Mouse (Mus musculus) MEL (cell line): ENCODE data around the gene Vmn2r108. TPM values are rescaled to one million over a fixed set of nuclear protein-coding genes. Genes with fewer than 3 reads are reported as not detected.

Experiments
- DNase-seq: peaks from one replicate; pipeline ENCODE4 v3.0.0; 2011; ENCODE audit warnings: low read depth, low spot score
- H3K27ac ChIP-seq: 2 replicates; pipeline ENCODE4 v1.5.1; 2012; ENCODE audit warnings: low read depth, mild to moderate bottlenecking, control low read depth, low read length, moderate library complexity; ENCODE audit not compliant: control insufficient read depth
- H3K27me3 ChIP-seq, 2 experiments: fragments of 150-350 bp in 1 of 2; sonication (generic) in 1 of 2; 2 replicates each; pipeline ENCODE4 v1.6.1; 2012; ENCODE audit warnings: low read length in 2 of 2, mild to moderate bottlenecking in 2 of 2, improper control_type of control experiment in 1 of 2, moderate library complexity in 1 of 2; ENCODE audit not compliant: insufficient read depth in 2 of 2, control insufficient read depth in 1 of 2
- H3K36me3 ChIP-seq, 2 experiments: 2 replicates each; pipeline ENCODE4 v1.6.1; 2012 to 2014; ENCODE audit warnings: low read length in 2 of 2, improper control_type of control experiment in 1 of 2, inconsistent platforms in 1 of 2, mild to moderate bottlenecking in 1 of 2; ENCODE audit not compliant: insufficient read depth in 2 of 2, control insufficient read depth in 1 of 2
- H3K4me1 ChIP-seq, 2 experiments: fragments of 150-350 bp in 1 of 2; sonication (generic) in 1 of 2; 2 replicates each; pipeline ENCODE4 v1.6.1; 2012; ENCODE audit warnings: low read length in 2 of 2, improper control_type of control experiment in 1 of 2, mild to moderate bottlenecking in 1 of 2; ENCODE audit not compliant: insufficient read depth in 2 of 2, control insufficient read depth in 1 of 2
- H3K4me3 ChIP-seq, 2 experiments: fragments of 150-350 bp in 1 of 2; sonication (generic) in 1 of 2; 2 replicates each; pipeline ENCODE4 v1.5.1; 2012; ENCODE audit warnings: low read depth in 2 of 2, low read length in 2 of 2, mild to moderate bottlenecking in 2 of 2, moderate library complexity in 2 of 2, control low read depth in 1 of 2, improper control_type of control experiment in 1 of 2; ENCODE audit not compliant: control insufficient read depth in 1 of 2, insufficient read depth in 1 of 2
- H3K79me2 ChIP-seq: 2 replicates; pipeline ENCODE4 v1.6.1; 2012; ENCODE audit warnings: mild to moderate bottlenecking, low read length, moderate library complexity; ENCODE audit not compliant: control insufficient read depth, poor library complexity, insufficient read depth
- H3K9ac ChIP-seq: 2 replicates; pipeline ENCODE4 v1.6.1; 2012; ENCODE audit warnings: low read depth, mild to moderate bottlenecking, control low read depth, low read length, moderate library complexity; ENCODE audit not compliant: control insufficient read depth, poor library complexity, severe bottlenecking
- H3K9me3 ChIP-seq: fragments of 150-350 bp; sonication (generic); replicated peaks from 2 replicates; pipeline ENCODE4 v1.6.1; 2012; ENCODE audit warnings: mild to moderate bottlenecking, low read length, improper control_type of control experiment, moderate library complexity; ENCODE audit not compliant: insufficient read depth
- BHLHE40 ChIP-seq: IDR thresholded peaks from 2 replicates; pipeline ENCODE4 v1.6.1; 2012; ENCODE audit warnings: low read depth, mild to moderate bottlenecking, inconsistent platforms, low read length, improper control_type of control experiment, borderline replicate concordance
- CHD2 ChIP-seq: IDR thresholded peaks from 2 replicates; pipeline ENCODE4 v1.6.1; 2011; ENCODE audit warnings: low read length, improper control_type of control experiment
- CTCF ChIP-seq, 3 experiments: IDR thresholded peaks in 2 of 3; conservative IDR thresholded peaks in 1 of 3; 2 replicates each; pipeline ENCODE4 v1.5.1; 2011 to 2012; ENCODE audit warnings: low read length in 3 of 3, low read depth in 2 of 3, mild to moderate bottlenecking in 2 of 3, improper control_type of control experiment in 1 of 3, inconsistent platforms in 1 of 3, mixed read lengths in 1 of 3, moderate library complexity in 1 of 3; ENCODE audit not compliant: control insufficient read depth in 1 of 3, insufficient read depth in 1 of 3, poor library complexity in 1 of 3, severe bottlenecking in 1 of 3
- ELF1 ChIP-seq: IDR thresholded peaks from 2 replicates; pipeline ENCODE4 v1.6.1; 2014; ENCODE audit warnings: low read depth, mild to moderate bottlenecking, inconsistent platforms, low read length, improper control_type of control experiment, moderate library complexity
- EP300 ChIP-seq, 2 experiments: IDR thresholded peaks; 2 replicates each; pipeline ENCODE4 v1.6.1; 2011; ENCODE audit warnings: improper control_type of control experiment in 2 of 2, low read length in 2 of 2, low read depth in 1 of 2, mild to moderate bottlenecking in 1 of 2
- ETS1 ChIP-seq: IDR thresholded peaks from 2 replicates; pipeline ENCODE4 v1.6.1; 2012; ENCODE audit warnings: low read depth, mild to moderate bottlenecking, inconsistent platforms, low read length, improper control_type of control experiment, moderate library complexity
- GABPA ChIP-seq: IDR thresholded peaks from 2 replicates; pipeline ENCODE4 v1.6.1; 2012; ENCODE audit warnings: low read depth, mild to moderate bottlenecking, inconsistent platforms, low read length, improper control_type of control experiment, moderate library complexity
- MAFK ChIP-seq: IDR thresholded peaks from 2 replicates; pipeline ENCODE4 v1.6.1; 2011; ENCODE audit warnings: low read depth, mild to moderate bottlenecking, low read length, improper control_type of control experiment, borderline replicate concordance
- MEF2A ChIP-seq: IDR thresholded peaks from 2 replicates; pipeline ENCODE4 v1.6.1; 2014; ENCODE audit warnings: low read depth, mild to moderate bottlenecking, inconsistent platforms, low read length, improper control_type of control experiment; ENCODE audit not compliant: poor library complexity, insufficient replicate concordance, severe bottlenecking; ENCODE audit errors: extremely low read depth
- MXI1 ChIP-seq: IDR thresholded peaks from 2 replicates; pipeline ENCODE4 v1.6.1; 2011; ENCODE audit warnings: mild to moderate bottlenecking, low read depth, low read length, improper control_type of control experiment
- MYB ChIP-seq: IDR thresholded peaks from 2 replicates; pipeline ENCODE4 v1.6.1; 2011; ENCODE audit warnings: mild to moderate bottlenecking, low read depth, low read length, improper control_type of control experiment
- NELFE ChIP-seq: IDR thresholded peaks from 2 replicates; pipeline ENCODE4 v1.6.1; 2011; ENCODE audit warnings: low read depth, low read length, improper control_type of control experiment
- NRF1 ChIP-seq: IDR thresholded peaks from 2 replicates; pipeline ENCODE4 v1.6.1; 2014; ENCODE audit warnings: low read depth, mild to moderate bottlenecking, inconsistent platforms, low read length, improper control_type of control experiment, moderate library complexity; ENCODE audit not compliant: poor library complexity, insufficient read depth, severe bottlenecking
- POLR2A ChIP-seq, 2 experiments: IDR thresholded peaks; 2 replicates each; pipeline ENCODE4 v1.6.1; 2011 to 2012; ENCODE audit warnings: low read length in 2 of 2, mild to moderate bottlenecking in 2 of 2, control low read depth in 1 of 2, improper control_type of control experiment in 1 of 2, low read depth in 1 of 2, moderate library complexity in 1 of 2; ENCODE audit not compliant: control insufficient read depth in 1 of 2, insufficient read depth in 1 of 2, poor library complexity in 1 of 2
- RAD21 ChIP-seq: IDR thresholded peaks from 2 replicates; pipeline ENCODE4 v1.6.1; 2011; ENCODE audit warnings: mild to moderate bottlenecking, low read depth, low read length, improper control_type of control experiment
- RCOR1 ChIP-seq: IDR thresholded peaks from 2 replicates; pipeline ENCODE4 v1.6.1; 2012; ENCODE audit warnings: low read depth, mild to moderate bottlenecking, inconsistent platforms, low read length, improper control_type of control experiment
- SIN3A ChIP-seq: IDR thresholded peaks from 2 replicates; pipeline ENCODE4 v1.6.1; 2012; ENCODE audit warnings: low read length, improper control_type of control experiment, inconsistent platforms
- SMC3 ChIP-seq: IDR thresholded peaks from 2 replicates; pipeline ENCODE4 v1.6.1; 2011; ENCODE audit warnings: low read depth, low read length, improper control_type of control experiment
- TAL1 ChIP-seq: IDR thresholded peaks from 2 replicates; pipeline ENCODE4 v1.6.1; 2012; ENCODE audit warnings: mild to moderate bottlenecking, inconsistent platforms, low read length, moderate library complexity, mixed read lengths
- TBP ChIP-seq: IDR thresholded peaks from 2 replicates; pipeline ENCODE4 v1.8.0; 2011; ENCODE audit warnings: low read depth, low read length, improper control_type of control experiment
- UBTF ChIP-seq: IDR thresholded peaks from 2 replicates; pipeline ENCODE4 v1.6.1; 2012; ENCODE audit warnings: low read depth, mild to moderate bottlenecking, inconsistent platforms, low read length, improper control_type of control experiment, moderate library complexity, borderline replicate concordance; ENCODE audit not compliant: insufficient read depth
- USF1 ChIP-seq: IDR thresholded peaks from 2 replicates; pipeline ENCODE4 v1.6.1; 2014; ENCODE audit warnings: low read depth, mild to moderate bottlenecking, inconsistent platforms, low read length, improper control_type of control experiment, moderate library complexity
- ZMIZ1 ChIP-seq: IDR thresholded peaks from 2 replicates; pipeline ENCODE4 v1.6.1; 2012; ENCODE audit warnings: low read depth, mild to moderate bottlenecking, inconsistent platforms, low read length, improper control_type of control experiment, moderate library complexity
- polyA plus RNA-seq, 2 experiments: library from polyadenylated mRNA; stranded (reverse) in 1 of 2; unstranded in 1 of 2; fragments of >175 nt in 1 of 2; fragments of >200 nt in 1 of 2; gene quantifications; 2 replicates each; pipeline versions ENCODE4 v1.2.1 to v1.2.4; 2012; ENCODE audit warnings: low replicate concordance in 2 of 2, low read depth in 1 of 2; ENCODE audit not compliant: insufficient read length in 2 of 2, insufficient read depth in 1 of 2, missing spikeins in 1 of 2
- total RNA-seq: library from RNA; depleted of rRNA; stranded (reverse); fragments of 300-350 nt; gene quantifications from 2 replicates; pipeline ENCODE4 v1.2.3, GENCODE M21; 2012

Gene Vmn2r108
- total and polyA plus RNA-seq, 3 experiments: not detected

- Histone ChIP-seq H3K4me3 (no peak overlapping the region), H3K4me1 (no peaks in the 10 kb centered on the region), H3K9ac (no peak overlapping the region), H3K79me2 (no peaks in the 10 kb centered on the region), H3K9me3 (no peaks in the 10 kb centered on the region), H3K27me3 (no peaks in the 10 kb centered on the region), H3K36me3 (no peaks in the 10 kb centered on the region), H3K27ac (no peak overlapping the region)
- no peak for DNase-seq
- no peak for TF ChIP-seq SIN3A
- TF ChIP-seq ZMIZ1: no peak
- no peak for TF ChIP-seq ELF1
- no peak for TF ChIP-seq CHD2
- TF ChIP-seq NRF1: no peak
- TF ChIP-seq EP300 (IDR thresholded peaks at IDR 0.05; ENCODE audit: low read depth in 1 of 2, low read length in 2 of 2): no peak
- no peak for TF ChIP-seq MYB
- no peak for TF ChIP-seq BHLHE40
- no peak for TF ChIP-seq TBP
- no peak for TF ChIP-seq NELFE
- no peak for TF ChIP-seq POLR2A (IDR thresholded peaks at IDR 0.05; ENCODE audit: control insufficient read depth in 1 of 2, insufficient read depth in 1 of 2, low read depth in 1 of 2, low read length in 2 of 2, poor library complexity in 1 of 2)
- TF ChIP-seq RCOR1: no peak
- TF ChIP-seq USF1: no peak
- no peak for TF ChIP-seq ETS1
- TF ChIP-seq MEF2A: no peak
- no peak for TF ChIP-seq MAFK
- TF ChIP-seq MXI1: no peak
- no peak for TF ChIP-seq CTCF (IDR thresholded peaks at IDR 0.05 in 2 of 3, conservative IDR thresholded peaks at IDR 0.05 in 1 of 3; ENCODE audit: control insufficient read depth in 1 of 3, insufficient read depth in 1 of 3, low read depth in 2 of 3, low read length in 3 of 3, poor library complexity in 1 of 3, severe bottlenecking in 1 of 3)
Measured at GRCm38 (mm10) chr17:20473311-20473710, 7.8 kb downstream of the Vmn2r108 start.

- no peak overlapping the region for H3K4me3 ChIP-seq
- H3K27me3 ChIP-seq: no peaks in the 10 kb centered on the region
- no peaks in the 10 kb centered on the region for H3K4me1 ChIP-seq
- H3K9me3 ChIP-seq: no peaks in the 10 kb centered on the region
- H3K36me3 ChIP-seq: no peaks in the 10 kb centered on the region
- H3K79me2 ChIP-seq: no peaks in the 10 kb centered on the region
- H3K9ac ChIP-seq: no peak overlapping the region
- no peak for DNase-seq
- H3K27ac ChIP-seq: no peak overlapping the region
- TF ChIP-seq RCOR1 (no peak), SIN3A (no peak), SMC3 (no peak), RAD21 (no peak), TAL1 (no peak), GABPA (no peak), UBTF (no peak), TBP (no peak), EP300 (IDR thresholded peaks at IDR 0.05; ENCODE audit: low read depth in 1 of 2, low read length in 2 of 2) (no peak)
Measured at GRCm38 (mm10) chr17:20439263-20439662, 41.9 kb downstream of the Vmn2r108 start.
